ENCODE assay signal across 16 mouse cellular contexts in the genomic region with DNA sequence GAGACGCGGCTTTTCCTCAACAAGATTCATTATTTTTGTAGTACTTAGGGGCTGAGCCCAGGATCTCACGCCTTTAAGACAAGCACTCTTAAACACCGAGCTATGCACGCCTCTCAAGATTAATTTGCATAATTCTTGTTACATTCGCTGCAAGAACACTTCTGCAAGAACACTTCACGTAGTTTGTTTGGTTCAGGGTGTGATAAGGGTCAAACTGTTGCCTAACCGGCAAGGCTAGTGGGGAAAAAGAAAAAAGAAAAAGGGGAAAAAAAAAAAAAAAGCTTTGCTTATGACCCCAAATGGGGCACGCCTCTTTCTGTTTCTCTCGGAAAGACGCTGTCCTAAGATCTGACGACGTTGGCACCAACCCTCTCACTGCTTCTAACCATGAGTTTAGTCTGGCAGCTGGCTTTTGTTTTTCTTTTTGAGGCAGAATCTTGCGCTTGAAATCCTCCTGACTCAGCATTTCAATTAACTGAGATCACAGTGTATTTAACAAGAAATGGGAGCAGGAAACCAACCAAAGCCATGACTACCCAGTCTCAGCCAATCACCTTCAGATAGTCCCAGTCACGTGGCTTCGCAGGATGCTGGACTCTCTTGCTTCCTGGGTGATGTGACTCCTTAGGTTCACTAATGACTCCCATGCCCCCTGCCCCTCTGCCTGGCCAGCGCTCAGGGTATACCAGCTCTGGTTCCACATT. TPM values are rescaled to one million over a fixed set of nuclear protein-coding genes. Genes with fewer than 3 reads are reported as not detected.
DNase-seq lines count a peak whose midpoint lies in the region; ATAC-seq and TF ChIP-seq lines count a peak whose summit lies in the region.
"Had no signal": no experiment of that assay in that cellular context is flagged by ENCODE, and none has a peak within 500 bp of the region (broad histone marks: within the 10 kb centered on the region; RNA-seq: fewer than 3 reads in every experiment).

No protein-coding gene starts in this region.

- H3K4me2 ChIP-seq in heart, embryonic 13.5 days = peak overlapping the region; percentile 16; the same call in 1 of the 2 replicates
- peak overlapping the region; percentile 15 for H3K4me2 ChIP-seq in myocyte (ENCODE audit: low read depth)
- H3K4me2 ChIP-seq: embryonic facial prominence, embryonic 12.5 days; neural tube, embryonic 13.5 days had no signal

- peaks cover 35% of the 10 kb centered on the region for H3K27me3 ChIP-seq in heart, embryonic 13.5 days (replicated peaks)
- peaks cover 35% of the 10 kb centered on the region for H3K27me3 ChIP-seq in myocyte (ENCODE audit: control insufficient read depth, insufficient read depth, insufficient read length)
- H3K27me3 ChIP-seq: embryonic facial prominence, embryonic 12.5 days had no signal

- TF ChIP-seq POLR2A in myocyte (IDR thresholded peaks at IDR 0.05; ENCODE audit: insufficient read length, low read depth) = no peak

- H3K9ac ChIP-seq in heart, embryonic 13.5 days = no peak overlapping the region
- H3K9ac ChIP-seq: embryonic facial prominence, embryonic 12.5 days; neural tube, embryonic 13.5 days had no signal

- no peak overlapping the region for H3ac ChIP-seq in myocyte (ENCODE audit: control insufficient read depth, insufficient read length)

- H3K27ac ChIP-seq in heart, embryonic 13.5 days (replicated peaks) = no peak overlapping the region
- H3K27ac ChIP-seq: embryonic facial prominence, embryonic 12.5 days; forebrain, embryonic 10.5 days; limb, embryonic 10.5 days; neural tube, embryonic 13.5 days had no signal

- H3K79me2 ChIP-seq in myocyte (ENCODE audit: control insufficient read depth, insufficient read depth) = no peaks in the 10 kb centered on the region

- H3K9me3 ChIP-seq in heart, embryonic 13.5 days = no peaks in the 10 kb centered on the region
- H3K9me3 ChIP-seq: embryonic facial prominence, embryonic 12.5 days; forebrain, embryonic 10.5 days; limb, embryonic 10.5 days; neural tube, embryonic 13.5 days had no signal

- no peak for ATAC-seq in heart, embryonic 13.5 days (ENCODE audit: extremely low read depth, insufficient number of reproducible peaks, low FRiP score, low TSS enrichment)
- ATAC-seq in cerebellum, adult (ENCODE audit: insufficient number of reproducible peaks, low FRiP score, low TSS enrichment) = no peak
- ATAC-seq: intestine, embryonic 16.5 days had no signal

- no peak overlapping the region for H3K4me3 ChIP-seq in heart, embryonic 13.5 days
- no peak overlapping the region for H3K4me3 ChIP-seq in myocyte
- H3K4me3 ChIP-seq: embryonic facial prominence, embryonic 12.5 days; forebrain, embryonic 10.5 days; limb, embryonic 10.5 days; neural tube, embryonic 13.5 days had no signal

- H3K36me3 ChIP-seq in heart, embryonic 13.5 days = no peaks in the 10 kb centered on the region
- H3K36me3 ChIP-seq in myocyte (ENCODE audit: control insufficient read depth, insufficient read depth) = no peaks in the 10 kb centered on the region
- H3K36me3 ChIP-seq: embryonic facial prominence, embryonic 12.5 days; forebrain, embryonic 10.5 days; limb, embryonic 10.5 days; neural tube, embryonic 13.5 days had no signal

- no peaks in the 10 kb centered on the region for H3K4me1 ChIP-seq in heart, embryonic 13.5 days
- H3K4me1 ChIP-seq: embryonic facial prominence, embryonic 12.5 days; forebrain, embryonic 10.5 days; neural tube, embryonic 13.5 days had no signal

- DNase-seq in heart, adult 8-10 months (ENCODE audit: low spot score) = no peak
- DNase-seq in R1 (ENCODE audit: low read depth, low spot score) = peak; percentile 18
- DNase-seq in lung, adult 18-20 months = peak; percentile 28 to 67
- no peak for DNase-seq in layer of hippocampus, postnatal 25 days (ENCODE audit: extremely low spot score in 1 of 2, low spot score in 1 of 2)
- DNase-seq in urinary bladder, postnatal 14 days (ENCODE audit: low spot score) = no peak
- DNase-seq: adrenal gland, adult 2 months; cerebellum, postnatal 36 days; layer of hippocampus, postnatal 36 days had no signal

- 48% methylated on average over 17 of the region's 17 CpGs for WGBS in heart, embryonic 13.5 days

TF ChIP-seq in myocyte, 11 proteins besides CTCF, POLR2A, EP300 and RAD21:
- TF ChIP-seq MAX (IDR thresholded peaks at IDR 0.05; ENCODE audit: low read depth) (no peak), USF1 (IDR thresholded peaks at IDR 0.05; ENCODE audit: low read depth) (peak; percentile 7)

RNA-seq across cellular contexts. Expression of gene Tnpo3, which starts 11.3 kb away (rescaled TPM):
- polyA plus RNA-seq in heart, embryonic 13.5 days (2015; fragmentation: Nextera tagmentation; extraction: Ambion mirVana) = 57.6 and 58.3 TPM in 2 replicates
- 10 to 100 TPM; 42.9 to 50.8 (median 46.4) TPM for total RNA-seq in heart, adult 8-10 months (2022)
- polyA plus RNA-seq in myocyte (2012; fragmentation: generic; extraction: Trizol) = 25.6 TPM
- 10 to 100 TPM; 62.5 to 72.4 TPM for total RNA-seq in layer of hippocampus, postnatal 25 days (2021)

Comparison
In these comparisons a context has a peak if more than half of its experiments do, and no peak if none do; other contexts are left out.
1. DNase-seq: peak in R1 (single experiment) and lung, adult 18-20 months (2 of 2); none in heart, adult 8-10 months (single experiment), layer of hippocampus, postnatal 25 days (0 of 2) and urinary bladder, postnatal 14 days (single experiment).